Mouse (Mus musculus): ENCODE data around the gene Nipsnap1.

The Nipsnap1 gene

DNA sequence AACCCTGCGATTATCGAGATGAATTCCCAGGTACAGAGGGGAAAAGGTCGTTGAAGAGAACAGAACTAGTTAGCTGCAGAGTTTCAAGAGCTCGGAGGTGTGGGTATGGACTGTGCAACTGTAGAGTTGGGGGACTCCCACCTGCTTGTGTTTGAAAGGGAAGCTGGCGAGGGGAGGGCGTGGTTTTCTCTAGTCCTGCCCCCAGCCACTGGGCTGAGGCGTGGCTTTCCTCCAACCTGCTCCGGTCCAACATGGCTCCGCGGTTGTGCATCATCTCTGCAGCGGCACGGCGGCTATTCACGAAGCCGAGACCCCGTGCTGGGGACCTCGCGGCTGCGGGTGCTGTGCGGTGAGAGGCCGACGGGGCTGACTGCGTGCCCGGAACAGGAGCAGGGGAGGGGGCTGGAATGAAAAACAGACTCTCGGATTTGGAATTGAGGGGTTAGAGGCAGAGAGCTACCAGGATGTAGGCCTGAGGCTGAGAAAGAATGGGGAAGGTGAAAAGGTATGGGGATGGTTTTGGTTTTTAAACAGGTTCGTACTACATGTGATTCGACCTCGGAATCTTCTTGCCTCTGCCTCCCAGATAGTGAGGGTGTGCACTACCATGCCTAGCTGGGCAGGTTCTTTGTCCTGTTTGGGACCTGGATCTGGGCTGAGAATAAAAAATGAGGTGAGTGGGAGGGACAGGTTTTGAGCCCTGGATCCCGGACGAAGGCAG, at the start of gene Nipsnap1:
Gene Nipsnap1, plus strand, starts transcription at position 197 of the 721 bp plus-strand sequence.
- DNase-seq = peak; percentile 90

DNA sequence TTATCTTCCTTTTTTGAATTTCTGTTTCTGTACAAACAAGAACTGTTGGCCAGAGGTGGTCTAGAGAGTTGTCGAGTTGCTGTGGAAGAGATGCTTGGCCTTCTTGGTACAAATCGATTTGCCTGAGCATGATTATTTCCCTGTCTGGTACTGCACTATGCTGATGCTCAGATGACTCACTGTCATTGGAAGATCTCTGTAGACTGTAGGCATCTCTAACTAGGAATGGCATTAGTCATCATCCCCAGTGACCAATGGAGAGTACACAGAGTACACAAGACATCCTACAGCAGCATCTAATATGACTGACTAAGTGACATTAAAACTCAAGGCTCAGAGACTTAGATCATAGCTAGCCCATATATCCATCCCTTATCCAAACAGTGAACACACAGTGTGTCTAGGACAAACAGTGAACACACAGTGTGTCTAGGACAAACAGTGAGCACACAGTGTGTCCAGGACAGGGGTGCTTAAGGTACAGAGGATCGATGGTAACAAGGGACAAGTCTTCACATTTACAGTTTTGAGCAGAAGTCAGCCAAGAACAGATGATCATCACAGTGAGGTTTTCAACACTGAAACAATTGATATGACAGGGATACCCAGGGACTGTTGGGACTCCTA, 47.5 kb upstream of the Nipsnap1 start:
- no peak for DNase-seq

GRCm38 (mm10) chr11:4827340-4827739, 46.4 kb upstream of the Nipsnap1 start:
- DNase-seq = no peak

GRCm38 (mm10) chr11:4827916-4828315, 45.8 kb upstream of the Nipsnap1 start:
- DNase-seq = no peak

GRCm38 (mm10) chr11:4831066-4831465, 42.7 kb upstream of the Nipsnap1 start:
- DNase-seq = no peak

GRCm38 (mm10) chr11:4833295-4833939, 40.3 kb upstream of the Nipsnap1 start:
- DNase-seq = no peak

DNA sequence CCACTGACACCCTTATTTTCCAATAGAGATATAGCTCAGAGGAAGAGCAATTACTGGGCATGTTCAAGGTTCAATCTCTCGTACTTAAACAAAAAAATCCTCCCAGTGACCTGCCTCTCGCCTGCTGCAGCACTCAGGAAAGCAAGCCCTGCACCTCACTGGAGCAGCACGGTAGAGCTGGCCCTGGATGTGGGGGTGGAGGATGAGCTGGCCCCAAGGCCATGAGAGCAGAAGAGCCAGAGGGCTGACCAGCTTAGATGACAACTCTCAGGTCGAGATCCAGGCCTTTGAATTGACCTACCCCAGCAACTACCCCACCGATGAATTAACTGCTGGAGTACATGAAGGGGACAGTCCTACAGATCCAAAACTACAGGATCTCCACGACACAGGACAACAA, 38.3 kb upstream of the Nipsnap1 start:
- no peak for DNase-seq

DNA sequence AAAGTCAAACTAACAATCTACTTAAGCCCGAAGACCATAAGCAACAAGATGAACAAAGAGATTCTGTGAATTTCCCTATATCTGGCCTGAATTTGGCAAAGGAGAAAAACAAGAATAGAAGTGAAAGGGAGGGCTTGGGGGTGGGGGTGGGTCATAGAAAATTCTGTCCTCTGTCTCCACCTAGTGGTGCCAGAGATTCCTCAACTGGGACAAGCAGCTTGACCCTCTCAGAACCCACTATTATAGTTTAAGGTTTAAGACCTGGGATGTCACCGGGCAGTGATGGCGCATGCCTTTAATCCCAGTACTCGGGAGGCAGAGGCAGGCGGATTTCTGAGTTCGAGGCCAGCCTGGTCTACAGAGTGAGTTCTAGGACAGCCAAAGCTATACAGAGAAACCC, 37.0 kb upstream of the Nipsnap1 start:
- peak; percentile 71 for DNase-seq

DNA sequence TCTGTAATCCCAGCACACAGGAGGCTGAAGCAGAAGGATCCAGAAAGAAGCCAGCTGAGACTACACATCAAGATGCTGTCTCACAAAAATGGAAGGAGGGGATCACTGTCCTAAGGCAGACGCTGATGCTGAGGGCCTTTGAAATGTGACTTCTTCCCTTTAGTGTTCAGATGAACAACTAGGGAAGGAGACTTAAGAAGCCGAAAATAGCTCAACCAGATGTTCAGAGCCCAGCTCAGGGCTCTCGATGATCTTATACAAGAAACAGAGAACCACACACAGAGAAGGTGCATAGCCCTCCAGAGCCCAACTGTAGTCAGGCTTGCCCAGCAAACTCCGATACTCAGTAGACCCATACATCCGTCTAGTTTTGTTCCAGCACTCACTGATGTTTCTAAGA, 36.4 kb upstream of the Nipsnap1 start:
- DNase-seq = no peak

DNA sequence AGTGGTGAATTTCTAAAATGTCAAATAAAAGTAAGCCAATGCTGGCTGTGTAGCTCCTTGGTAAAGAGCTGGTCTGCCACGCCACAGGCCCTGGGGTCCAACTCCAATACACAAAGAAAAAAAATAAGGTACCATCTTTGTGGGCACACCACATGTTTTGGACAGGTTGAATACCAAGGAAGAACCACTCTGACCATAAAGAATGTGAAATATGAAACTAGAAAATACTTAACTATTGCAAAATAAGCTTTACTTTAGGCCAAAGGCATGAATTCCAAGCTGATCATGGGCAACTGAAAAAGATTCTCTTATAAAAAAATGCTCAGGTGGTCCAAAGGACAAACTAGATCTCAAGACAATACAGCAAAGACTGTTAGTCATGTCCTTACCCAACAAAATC, 35.5 kb upstream of the Nipsnap1 start:
- no peak for DNase-seq

- DNase-seq = no peak
Observed at GRCm38 (mm10) chr11:4840942-4841526, 32.7 kb upstream of the Nipsnap1 start.

DNA sequence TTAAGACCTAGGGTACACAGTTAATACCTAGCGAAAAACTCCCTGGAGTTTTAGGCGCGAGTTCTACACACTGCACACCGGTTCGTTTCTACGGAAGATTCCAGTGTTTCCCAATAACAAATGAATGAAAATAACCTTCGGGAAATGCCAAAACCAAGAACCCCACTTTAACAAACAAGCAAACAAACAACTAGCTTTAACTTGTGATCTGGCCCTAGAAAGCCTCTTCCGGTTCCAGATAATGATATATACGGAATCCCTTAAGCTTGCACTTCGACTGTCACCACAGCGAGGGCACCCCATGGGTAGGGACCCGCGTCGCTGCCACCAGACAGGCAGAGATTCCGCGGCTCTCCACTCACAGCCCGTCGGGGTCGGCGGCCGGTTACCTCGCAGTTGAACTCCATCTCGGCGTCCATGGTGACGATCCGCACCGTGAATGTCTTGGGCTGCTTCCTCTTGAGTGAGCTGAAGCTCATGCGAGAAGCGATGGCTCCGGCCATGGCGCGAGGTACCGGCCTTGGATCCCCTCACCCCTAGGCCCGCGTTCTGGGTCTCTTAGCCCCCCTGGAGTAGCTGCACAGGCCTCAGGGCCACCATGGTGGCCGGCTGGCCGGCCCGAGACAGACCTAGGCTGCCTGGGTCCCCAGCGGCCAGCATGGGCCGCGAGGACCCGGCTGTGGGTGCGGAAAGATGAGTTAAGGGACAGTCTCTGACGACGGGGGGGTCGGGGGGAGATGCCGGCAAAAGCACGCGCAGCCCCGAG, 25.1 kb upstream of the Nipsnap1 start:
- DNase-seq = no peak

GRCm38 (mm10) chr11:4849258-4849943, 24.4 kb upstream of the Nipsnap1 start, which contains the start of gene Nf2:
Gene Nf2, minus strand, starts transcription at chr11:4849536.
- peak; percentile 100 for DNase-seq

- DNase-seq = no peak
Observed at GRCm38 (mm10) chr11:4850404-4850803, 23.3 kb upstream of the Nipsnap1 start.

DNA sequence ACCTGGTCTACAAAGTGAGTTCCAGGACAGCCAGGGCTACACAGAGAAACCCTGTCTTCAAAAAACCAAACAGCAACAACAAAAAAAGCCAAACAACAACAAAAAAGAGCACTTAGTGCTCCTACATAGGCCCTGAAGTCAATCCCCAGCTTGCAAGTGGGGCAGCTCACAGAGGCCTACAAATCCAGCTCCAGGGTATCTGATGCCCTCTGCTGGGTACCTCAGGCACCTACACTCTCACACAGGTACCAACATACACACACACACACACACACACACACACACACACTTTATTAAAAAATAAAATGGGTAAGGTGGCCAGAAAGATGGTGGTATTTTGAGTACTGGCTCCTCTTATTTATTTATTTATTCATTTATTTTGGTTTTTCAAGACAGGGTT, 20.7 kb upstream of the Nipsnap1 start:
- no peak for DNase-seq

- DNase-seq = no peak
Observed at GRCm38 (mm10) chr11:4854181-4854580, 19.6 kb upstream of the Nipsnap1 start.

GRCm38 (mm10) chr11:4858416-4858815, 15.3 kb upstream of the Nipsnap1 start:
- DNase-seq = no peak

- DNase-seq = no peak
Observed at GRCm38 (mm10) chr11:4860986-4861385, 12.8 kb upstream of the Nipsnap1 start.

- no peak for DNase-seq
Observed at GRCm38 (mm10) chr11:4861816-4862604, 11.7 kb upstream of the Nipsnap1 start.

GRCm38 (mm10) chr11:4862730-4863129, 11.0 kb upstream of the Nipsnap1 start:
- DNase-seq = no peak

- peak; percentile 80 for DNase-seq
Observed at GRCm38 (mm10) chr11:4865645-4866251, 8.0 kb upstream of the Nipsnap1 start.
